Mouse (Mus musculus) neutrophil, adult 5-6 weeks (primary cell): ENCODE data around the gene Rims4. TPM values are rescaled to one million over a fixed set of nuclear protein-coding genes. Genes with fewer than 3 reads are reported as not detected.
A peak's percentile ranks its signal among the peaks of the same experiment; 100 is the strongest.

ENCODE experiments used
- ATAC-seq: fragments of 151-379, 151-347 bp; 2 replicates; pipeline ENCODE4 v1.8.0; 2017; ENCODE audit warnings: mild to moderate bottlenecking, moderate TSS enrichment; ENCODE audit not compliant: insufficient number of reproducible peaks, poor library complexity, low FRiP score, severe bottlenecking; ENCODE audit errors: extremely low read depth
- total RNA-seq: library from RNA; stranded (forward); fragments of 200-1000 nt; gene quantifications from 2 replicates; pipeline ENCODE4 v1.2.3, GENCODE M21; 2017

Rims4 gene
- total RNA-seq, 1 experiment from 2014 or later, result not detected

GRCm38 (mm10) chr2:163876830-163877498 is 41.5 kb downstream of the Rims4 start:
- no peak for ATAC-seq

GRCm38 (mm10) chr2:163875484-163875883 is 43.0 kb downstream of the Rims4 start:
- ATAC-seq, result no peak

- ATAC-seq, result no peak
These were observed 43.6 kb downstream of the Rims4 start for GRCm38 (mm10) chr2:163874877-163875276.

DNA sequence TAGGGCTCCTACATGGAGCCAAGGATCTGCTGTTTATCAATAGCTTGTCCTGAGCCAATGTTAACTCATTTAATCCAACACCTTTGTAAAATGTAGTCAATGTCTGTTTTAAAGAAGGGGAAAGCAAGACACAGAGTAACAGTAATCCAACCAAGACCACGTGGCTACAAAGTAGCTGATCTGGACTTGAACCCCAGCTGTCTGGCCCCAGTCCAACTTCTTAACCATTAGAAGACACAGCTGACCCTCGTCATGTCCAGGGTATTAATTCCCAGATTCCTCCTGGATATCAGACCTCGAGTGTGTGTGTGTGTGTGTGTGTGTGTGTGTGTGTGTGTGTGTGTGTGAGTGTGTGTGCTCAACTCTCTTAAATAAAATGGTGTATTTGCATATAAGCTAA is 46.6 kb downstream of the Rims4 start:
- ATAC-seq, result no peak

GRCm38 (mm10) chr2:163871266-163871665 is 47.2 kb downstream of the Rims4 start:
- ATAC-seq, result no peak

GRCm38 (mm10) chr2:163869783-163870182 is 48.7 kb downstream of the Rims4 start:
- no peak for ATAC-seq

- no peak for ATAC-seq
These were observed 52.4 kb downstream of the Rims4 start for GRCm38 (mm10) chr2:163866061-163866460.

- no peak for ATAC-seq
These were observed 53.2 kb downstream of the Rims4 start for GRCm38 (mm10) chr2:163865311-163865710.

- ATAC-seq, result no peak
These were observed 60.1 kb downstream of the Rims4 start for GRCm38 (mm10) chr2:163858254-163858947.

- ATAC-seq, result peak; percentile 45; the same call in 1 of the 2 replicates
These were observed 61.2 kb downstream of the Rims4 start for GRCm38 (mm10) chr2:163857233-163857632.

GRCm38 (mm10) chr2:163853461-163853901 is 65.0 kb downstream of the Rims4 start, which contains the start of gene Kcnk15:
Kcnk15 (plus strand) TSS chr2:163853651.
- ATAC-seq, result no peak

GRCm38 (mm10) chr2:163842043-163842442 is 76.4 kb downstream of the Rims4 start:
- no peak for ATAC-seq

GRCm38 (mm10) chr2:163839519-163839918 is 79.0 kb downstream of the Rims4 start:
- ATAC-seq, result no peak

DNA sequence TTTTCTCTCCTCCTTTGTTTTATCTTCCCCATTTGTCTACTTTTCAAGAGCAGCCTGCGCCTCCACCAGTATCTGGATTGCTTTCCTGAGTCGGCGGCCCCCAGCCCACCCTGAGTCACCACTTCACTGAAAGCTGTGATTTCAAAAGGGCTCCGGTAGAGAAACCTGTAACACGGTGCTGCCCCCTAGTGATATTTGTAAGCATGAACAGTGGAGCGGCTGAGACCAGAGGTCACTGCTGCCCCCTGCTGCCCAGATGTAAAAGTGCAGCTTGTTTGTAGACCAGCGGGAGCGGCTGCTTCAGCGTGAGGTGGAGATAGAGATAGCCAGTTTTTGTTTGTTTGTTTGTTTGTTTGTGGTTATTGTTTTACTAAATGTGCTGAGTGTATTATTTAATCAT is 80.4 kb downstream of the Rims4 start:
- peak; percentile 93 for ATAC-seq

DNA sequence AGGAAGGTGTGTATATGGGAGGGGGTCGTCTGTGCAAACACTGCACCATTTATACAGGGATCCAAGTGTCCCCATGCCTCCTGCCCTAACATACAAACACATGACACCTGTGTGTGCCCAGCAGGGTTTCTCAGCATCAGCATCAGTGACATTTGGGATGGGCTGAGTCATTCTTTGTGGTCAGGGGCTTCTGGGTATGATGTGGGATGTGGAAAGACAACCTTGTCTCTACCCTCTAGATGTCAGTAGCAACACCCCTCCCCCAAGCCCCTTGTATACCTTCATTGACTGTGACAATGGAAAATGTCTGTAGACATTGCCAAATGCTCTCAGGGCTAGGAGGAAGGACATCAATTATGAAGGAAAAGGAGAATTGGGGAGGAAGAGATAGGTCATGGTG is 87.3 kb downstream of the Rims4 start:
- 0 out of 2 replicates have a peak, but pooled peaks have one; percentile 13 for ATAC-seq

DNA sequence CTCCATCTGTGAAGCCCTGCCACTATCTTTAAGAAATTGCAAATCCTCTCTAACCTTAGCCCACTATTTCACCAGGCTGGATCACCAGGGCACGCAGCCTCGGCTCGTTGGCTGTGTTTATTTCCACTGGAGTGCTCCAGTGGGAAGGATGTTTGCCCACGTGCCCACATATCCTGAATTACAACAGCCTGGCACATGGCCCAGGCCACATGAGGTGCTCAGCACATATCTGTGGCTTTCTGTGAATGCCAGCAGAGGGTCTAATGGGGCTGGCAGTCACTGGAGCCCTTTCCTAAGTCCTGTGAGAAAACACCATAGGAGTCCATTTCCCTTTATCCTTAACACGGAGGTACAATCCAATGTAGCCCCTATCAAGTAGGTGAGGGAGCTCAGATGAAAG is 92.0 kb downstream of the Rims4 start:
- no peak for ATAC-seq

- ATAC-seq, result no peak
These were observed 92.6 kb downstream of the Rims4 start for GRCm38 (mm10) chr2:163825861-163826260.

GRCm38 (mm10) chr2:163823771-163824170 is 94.7 kb downstream of the Rims4 start:
- no peak for ATAC-seq

GRCm38 (mm10) chr2:163823248-163823647 is 95.2 kb downstream of the Rims4 start:
- ATAC-seq, result no peak

DNA sequence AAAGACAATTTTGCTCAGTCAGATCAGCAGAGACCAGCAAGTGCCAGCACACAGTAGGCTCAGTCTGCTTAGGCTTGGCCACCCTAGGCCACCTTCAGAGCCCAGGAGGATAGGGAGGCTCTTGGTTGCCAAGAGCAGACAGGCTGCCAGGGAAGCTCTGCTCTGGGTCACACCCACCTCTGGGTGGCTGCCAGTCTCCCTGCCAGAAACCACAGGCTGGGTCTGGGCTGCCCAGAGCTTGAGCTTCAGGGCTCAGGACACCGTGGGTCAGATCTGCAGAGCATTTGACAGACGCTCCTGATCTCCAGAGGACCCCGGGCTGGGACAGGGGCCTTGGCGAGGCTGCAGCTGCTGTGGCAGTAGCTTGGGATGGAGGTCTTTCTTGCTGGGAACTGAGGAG is 97.9 kb downstream of the Rims4 start, which contains the start of gene Ccn5:
TSS of gene Ccn5 (plus strand) at position 255 of the 400 bp plus-strand sequence.
- no peak for ATAC-seq
